Mouse (Mus musculus): ENCODE measurements around the gene Fam234b.

Gene Fam234b

GRCm38 (mm10) chr6:135197921-135198532 is at the start of gene Fam234b, which contains the start of gene Hebp1:
Gene Fam234b, plus strand, starts transcription at chr6:135197977.
Gene Hebp1, minus strand, starts transcription at chr6:135198022.
- peak; percentile 85 for DNase-seq (ENCODE audit: low spot score)

DNA sequence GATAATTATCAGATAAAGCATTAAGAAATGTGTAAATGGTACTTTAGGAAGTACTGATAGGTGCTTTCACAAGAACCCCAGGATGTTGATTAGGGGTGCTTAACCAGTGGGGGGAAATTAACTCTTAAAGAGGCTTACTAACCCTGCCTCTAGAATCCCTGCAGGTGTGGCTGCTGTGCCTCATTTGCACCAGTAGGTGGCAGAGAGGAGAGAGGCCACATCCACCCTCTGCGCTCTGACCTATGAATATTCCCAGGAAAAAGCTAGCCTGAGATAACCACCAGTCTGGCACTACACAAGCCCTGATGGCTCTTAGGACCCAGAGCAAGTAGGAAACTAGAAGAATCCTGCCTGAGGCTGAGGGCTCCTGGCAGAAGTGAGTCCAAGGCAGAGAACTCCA is 49.3 kb upstream of the Fam234b start:
- no peak for DNase-seq (ENCODE audit: low spot score)

- DNase-seq (ENCODE audit: low spot score) = no peak
Observed at GRCm38 (mm10) chr6:135149175-135149574, 48.6 kb upstream of the Fam234b start.

DNA sequence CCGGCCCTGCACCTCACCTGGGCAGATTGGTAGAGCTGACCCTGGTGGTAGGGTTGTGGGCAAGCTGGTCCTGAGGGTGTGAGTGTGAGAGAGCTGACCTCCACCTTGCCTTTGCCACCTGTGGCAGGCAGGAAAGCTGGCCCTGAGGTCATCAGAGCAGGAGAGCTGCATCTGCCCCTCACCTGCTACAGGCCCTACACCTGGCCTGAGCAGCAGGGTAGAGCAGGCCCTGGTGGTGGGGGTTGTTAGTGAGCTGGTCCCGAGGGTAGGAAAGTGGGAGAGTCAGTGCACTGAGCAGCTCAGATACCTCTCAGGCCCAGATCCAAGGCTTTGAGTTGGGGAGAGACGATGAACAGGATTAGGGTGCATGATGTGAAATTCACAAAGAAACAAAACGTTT is 48.1 kb upstream of the Fam234b start:
- DNase-seq (ENCODE audit: low spot score) = no peak

DNA sequence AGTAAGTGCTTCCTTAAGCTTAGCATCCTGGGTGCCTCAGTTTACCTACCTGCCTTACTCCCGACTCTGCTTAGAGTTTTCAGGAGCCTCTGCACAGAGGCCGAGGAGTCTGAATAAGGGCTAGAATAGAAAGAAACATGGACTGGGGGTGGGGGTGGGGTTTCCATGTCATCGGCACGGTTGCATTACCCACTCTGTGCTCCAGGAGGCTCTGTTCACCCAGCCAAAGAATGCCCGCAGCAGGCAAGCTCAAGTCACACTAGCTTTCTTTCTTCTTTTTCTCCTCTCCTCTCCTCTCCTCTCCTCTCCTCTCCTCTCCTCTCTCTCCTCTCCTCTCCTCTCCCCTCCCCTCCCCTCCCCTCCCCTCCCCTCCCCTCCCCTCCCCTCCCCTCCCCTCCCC is 47.5 kb upstream of the Fam234b start:
- peak; percentile 10 for DNase-seq (ENCODE audit: low spot score)

- DNase-seq (ENCODE audit: low spot score) = no peak
Observed at GRCm38 (mm10) chr6:135153719-135154118, 44.1 kb upstream of the Fam234b start.

DNA sequence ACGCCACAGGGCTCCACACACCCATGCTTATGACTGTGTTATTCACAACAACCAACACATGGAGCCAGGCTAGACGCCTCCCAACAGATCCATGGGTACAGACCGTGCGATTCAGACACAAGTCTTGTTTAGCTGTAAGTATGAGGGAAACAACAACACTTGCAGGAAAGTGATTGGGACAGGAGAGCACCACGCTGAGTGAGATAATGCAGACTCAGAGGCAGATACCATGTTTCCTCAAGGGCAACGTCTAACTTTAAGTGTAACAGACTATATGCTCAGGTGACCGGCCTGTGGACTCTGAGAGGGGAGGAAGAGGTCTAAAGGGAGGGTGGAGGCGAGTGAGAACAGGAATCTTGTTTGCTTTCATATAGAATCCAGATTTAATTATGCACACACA is 41.2 kb upstream of the Fam234b start:
- DNase-seq (ENCODE audit: low spot score) = no peak

- DNase-seq (ENCODE audit: low spot score) = no peak
Observed at GRCm38 (mm10) chr6:135157496-135157895, 40.3 kb upstream of the Fam234b start.

GRCm38 (mm10) chr6:135158509-135158908 is 39.3 kb upstream of the Fam234b start:
- DNase-seq (ENCODE audit: low spot score) = no peak

DNA sequence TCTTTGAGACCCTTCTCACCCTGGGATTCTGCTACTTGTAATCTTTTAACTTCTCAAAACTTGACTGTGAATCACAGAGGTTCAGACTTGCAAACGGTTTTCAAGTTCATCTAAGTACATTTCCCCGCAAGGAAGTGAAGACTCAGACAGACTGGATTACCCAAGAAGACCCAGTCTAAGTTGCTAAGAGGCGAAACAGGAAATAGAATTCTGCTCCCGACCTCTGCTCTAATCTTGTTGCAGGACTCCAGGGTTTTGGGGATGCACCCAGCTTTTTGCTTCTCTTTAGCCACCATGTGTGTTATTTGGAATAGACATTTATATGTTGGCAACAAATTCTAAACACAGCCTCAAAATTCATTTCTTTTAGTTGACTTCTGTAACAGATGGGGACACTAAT is 36.4 kb upstream of the Fam234b start:
- DNase-seq (ENCODE audit: low spot score) = no peak

DNA sequence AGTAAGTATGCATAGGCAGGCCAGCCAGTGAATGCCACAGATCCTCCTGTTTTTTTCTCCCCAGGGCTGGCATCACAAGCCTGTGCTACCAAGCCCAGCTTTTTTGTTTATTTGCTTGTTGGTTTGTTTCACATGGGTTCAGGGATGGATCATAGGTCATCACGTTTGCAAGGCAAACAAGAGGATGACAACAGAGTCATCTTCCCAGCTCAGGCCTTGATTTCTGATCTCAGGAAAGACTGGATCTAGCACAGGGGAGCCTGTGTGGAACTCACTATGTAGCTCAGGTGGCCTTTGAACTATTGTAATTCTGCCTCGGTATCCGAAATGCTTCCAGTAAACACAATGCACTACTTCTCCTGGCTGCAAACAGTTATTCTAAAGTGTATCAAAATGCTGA is 35.5 kb upstream of the Fam234b start:
- DNase-seq (ENCODE audit: low spot score) = no peak

GRCm38 (mm10) chr6:135162861-135163260 is 34.9 kb upstream of the Fam234b start:
- DNase-seq (ENCODE audit: low spot score) = no peak

DNA sequence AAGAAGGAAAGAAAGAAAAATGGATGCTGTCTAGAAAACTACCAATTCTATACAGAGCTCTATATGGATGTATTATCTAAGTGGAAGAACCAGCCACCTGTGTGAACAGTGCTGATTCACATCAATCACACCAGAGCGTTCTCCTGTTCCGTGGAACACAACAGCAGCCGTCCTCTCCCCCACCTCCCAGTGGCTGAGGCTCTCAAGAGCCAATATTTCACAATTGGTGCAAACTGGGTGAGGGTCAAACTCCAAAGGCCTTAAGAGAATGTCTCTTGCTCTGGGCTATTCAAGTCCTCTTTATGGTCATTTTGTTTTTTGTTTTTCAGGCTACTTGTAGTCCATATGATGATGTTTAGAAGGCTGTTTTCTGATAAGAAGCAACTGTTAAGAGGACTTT is 32.6 kb upstream of the Fam234b start:
- no peak for DNase-seq (ENCODE audit: low spot score)

- DNase-seq (ENCODE audit: low spot score) = no peak
Observed at GRCm38 (mm10) chr6:135165706-135166105, 32.1 kb upstream of the Fam234b start.

- no peak for DNase-seq (ENCODE audit: low spot score)
Observed at GRCm38 (mm10) chr6:135166262-135166661, 31.5 kb upstream of the Fam234b start.

- no peak for DNase-seq (ENCODE audit: low spot score)
Observed at GRCm38 (mm10) chr6:135166712-135167111, 31.1 kb upstream of the Fam234b start.

- DNase-seq (ENCODE audit: low spot score) = peak; percentile 87
Observed at GRCm38 (mm10) chr6:135167380-135168311, 30.1 kb upstream of the Fam234b start.

- no peak for DNase-seq (ENCODE audit: low spot score)
Observed at GRCm38 (mm10) chr6:135168471-135168870, 29.3 kb upstream of the Fam234b start.

DNA sequence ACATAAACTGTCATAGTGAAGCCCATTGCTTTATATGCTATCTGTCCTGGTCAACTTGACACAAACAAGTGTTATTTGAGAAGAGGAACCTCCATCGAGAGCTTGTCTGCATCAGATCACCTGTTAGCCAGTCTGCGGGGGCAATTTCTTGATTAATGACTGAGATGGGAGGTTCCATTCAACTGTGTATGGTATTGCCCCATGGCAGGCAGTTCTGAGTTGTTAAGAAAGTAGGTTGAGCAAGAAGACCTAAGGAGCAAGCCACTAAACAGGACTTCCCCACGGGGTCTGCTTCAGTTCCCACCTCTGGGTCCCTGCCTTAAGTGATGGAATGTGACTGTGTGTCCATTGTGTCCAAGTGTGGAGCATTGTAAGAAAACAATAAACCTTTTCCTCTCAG is 28.5 kb upstream of the Fam234b start:
- DNase-seq (ENCODE audit: low spot score) = no peak

- no peak for DNase-seq (ENCODE audit: low spot score)
Observed at GRCm38 (mm10) chr6:135171736-135172135, 26.0 kb upstream of the Fam234b start.

DNA sequence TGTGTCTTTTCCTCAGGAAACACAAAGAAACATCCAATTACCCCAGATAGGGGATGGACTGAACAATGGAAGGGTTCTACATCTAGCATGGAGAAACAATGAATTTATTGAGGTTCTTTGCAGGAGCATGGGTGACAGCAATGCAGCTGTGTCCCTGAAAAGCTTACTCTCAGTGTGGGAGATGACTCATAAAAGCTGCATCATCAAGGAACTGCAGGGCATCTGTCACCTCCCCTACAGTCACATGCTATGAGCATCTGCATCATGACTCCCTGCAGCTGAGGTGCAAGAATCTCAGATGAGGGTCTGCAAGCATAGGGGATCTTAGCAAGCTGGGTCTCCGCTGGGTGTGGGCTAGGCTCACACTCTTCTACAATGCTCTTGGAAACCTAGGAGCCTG is 22.8 kb upstream of the Fam234b start:
- DNase-seq (ENCODE audit: low spot score) = no peak

GRCm38 (mm10) chr6:135177271-135177670 is 20.5 kb upstream of the Fam234b start:
- DNase-seq (ENCODE audit: low spot score) = no peak

- no peak for DNase-seq (ENCODE audit: low spot score)
Observed at GRCm38 (mm10) chr6:135178599-135178998, 19.2 kb upstream of the Fam234b start.

All from ovary, postnatal 36 days (tissue).